Mouse (Mus musculus) adrenal gland, adult (tissue): ENCODE measurements around the gene Dennd1b.

Experiments
- DNase-seq, 2 experiments: peaks; one replicate each; pipeline ENCODE4 v3.0.0; 2022 to 2023; ENCODE audit warnings: low spot score in 1 of 2; ENCODE audit not compliant: inconsistent age in 2 of 2

Gene Dennd1b

GRCm38 (mm10) chr1:139079000-139079399, 115.8 kb downstream of the Dennd1b start:
- no peak for DNase-seq

DNA sequence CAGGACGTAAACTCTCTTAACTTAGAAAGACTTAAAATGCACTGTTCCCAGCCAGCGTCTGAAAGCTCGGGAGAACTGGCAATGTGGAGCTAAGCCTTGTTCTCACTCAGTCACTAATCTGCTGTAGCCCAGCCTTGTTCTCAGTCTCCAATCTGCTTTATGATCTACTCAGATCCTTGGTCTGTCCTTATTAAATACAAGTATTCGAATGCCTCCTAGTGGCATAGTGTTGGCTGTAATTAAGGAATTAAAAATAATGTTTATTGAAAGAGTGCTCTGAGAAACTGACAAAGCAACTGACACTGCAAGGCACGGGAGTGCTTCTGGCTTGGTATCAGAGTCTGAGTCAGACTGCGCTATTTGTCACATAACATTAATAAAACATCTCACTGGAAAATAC, 116.3 kb downstream of the Dennd1b start:
- no peak for DNase-seq

DNA sequence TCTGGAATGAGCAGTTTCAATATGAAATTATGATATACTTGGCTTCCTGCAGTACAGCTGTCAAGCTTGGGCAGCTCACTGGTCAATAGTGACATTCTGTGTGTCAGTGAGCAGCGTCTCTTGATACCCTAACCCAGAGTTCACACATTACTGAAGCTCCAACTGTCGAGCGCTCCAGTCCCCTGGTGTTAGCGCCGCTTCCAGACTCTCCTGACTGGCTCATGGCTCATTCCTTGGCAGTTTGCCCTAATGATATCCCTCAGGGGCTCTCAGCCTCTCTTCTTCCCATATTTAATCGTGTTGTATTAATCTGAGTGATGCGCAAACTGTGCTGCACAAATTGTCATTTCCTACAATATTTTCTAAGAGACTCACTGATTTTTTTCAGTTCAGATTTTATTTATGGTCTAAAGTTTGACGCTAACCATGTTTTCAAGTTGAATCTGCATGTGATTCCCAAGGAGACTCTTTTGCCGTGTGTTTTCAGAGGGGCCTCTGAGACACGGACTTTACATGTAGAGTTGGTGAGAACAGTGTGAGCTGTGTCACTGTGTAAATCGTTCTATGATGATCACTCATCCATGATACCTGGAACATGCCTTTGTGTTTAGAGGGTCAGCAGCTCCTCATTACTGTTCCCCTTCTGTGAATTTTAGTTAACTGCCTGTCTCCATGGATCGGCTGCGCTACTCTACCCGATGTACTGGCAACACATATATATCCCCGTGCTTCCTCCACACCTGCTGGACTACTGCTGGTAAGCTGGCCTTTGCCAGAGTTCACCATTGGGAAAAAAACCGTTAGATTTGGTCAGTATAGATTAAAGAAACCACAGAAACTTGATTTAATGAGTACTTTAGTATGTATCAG, 117.5 kb downstream of the Dennd1b start:
- DNase-seq, result peak in 1 of 2 experiments; percentile 55

GRCm38 (mm10) chr1:139083382-139083781, 120.1 kb downstream of the Dennd1b start:
- DNase-seq, result peak in 1 of 2 experiments; percentile 38

DNA sequence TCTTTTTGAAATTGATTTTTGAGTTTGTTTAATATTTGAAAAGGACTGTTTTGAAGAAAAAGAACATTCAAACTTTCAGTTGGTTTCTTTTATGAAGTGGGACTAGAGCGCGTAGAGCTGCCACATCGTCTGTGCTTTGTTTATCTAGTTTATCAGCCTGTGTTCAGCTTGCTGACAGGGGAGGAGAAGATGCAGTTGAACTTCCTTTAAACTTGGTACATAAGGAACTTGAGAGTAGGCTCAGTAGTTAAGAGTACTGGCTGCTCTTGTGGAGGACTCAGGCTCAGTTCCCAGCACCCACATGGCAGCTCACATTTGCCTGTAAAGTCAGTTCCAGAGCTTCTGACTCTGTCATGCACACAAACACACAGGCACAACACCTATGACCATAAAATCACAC, 124.3 kb downstream of the Dennd1b start:
- DNase-seq, result no peak

GRCm38 (mm10) chr1:139090744-139091143, 127.5 kb downstream of the Dennd1b start:
- DNase-seq, result no peak

DNA sequence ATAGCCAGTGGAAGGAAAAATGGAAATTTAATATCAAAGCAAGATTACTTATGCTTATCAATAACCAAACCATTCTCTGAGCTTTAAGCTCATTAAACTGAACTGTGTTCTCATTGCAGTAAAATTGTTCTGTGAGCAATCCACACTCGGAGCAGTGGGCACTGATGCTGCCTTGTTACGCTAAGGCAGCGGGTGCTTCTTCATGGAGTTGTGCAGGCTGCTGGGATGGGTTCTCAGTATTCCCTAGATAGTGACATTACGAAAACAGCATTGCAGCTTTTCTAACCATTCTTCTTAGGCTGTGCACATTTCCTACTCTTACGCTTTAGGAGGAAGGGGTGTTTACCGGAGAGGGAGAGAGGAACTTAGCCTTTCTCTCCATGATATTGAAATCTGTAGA, 128.5 kb downstream of the Dennd1b start:
- DNase-seq, result no peak

DNA sequence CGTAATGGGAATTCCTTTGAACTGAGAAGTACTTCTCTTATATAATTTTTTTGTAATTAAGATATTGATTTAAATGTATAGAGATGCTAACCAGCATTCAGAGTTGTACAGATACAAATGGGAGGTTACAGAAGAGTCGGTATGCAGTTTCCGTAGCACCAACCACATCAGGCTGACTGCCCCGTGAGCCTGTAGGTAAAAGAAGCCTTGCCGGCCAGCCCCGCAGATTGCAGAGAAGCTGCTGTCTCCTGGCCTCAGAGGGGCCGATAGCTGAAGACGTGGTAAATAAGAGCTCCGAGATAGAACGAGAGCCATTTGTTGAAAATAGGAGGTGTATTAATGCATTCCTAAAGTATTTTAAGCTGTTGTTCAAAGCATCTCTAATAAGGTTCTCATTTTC, 128.9 kb downstream of the Dennd1b start:
- no peak for DNase-seq

DNA sequence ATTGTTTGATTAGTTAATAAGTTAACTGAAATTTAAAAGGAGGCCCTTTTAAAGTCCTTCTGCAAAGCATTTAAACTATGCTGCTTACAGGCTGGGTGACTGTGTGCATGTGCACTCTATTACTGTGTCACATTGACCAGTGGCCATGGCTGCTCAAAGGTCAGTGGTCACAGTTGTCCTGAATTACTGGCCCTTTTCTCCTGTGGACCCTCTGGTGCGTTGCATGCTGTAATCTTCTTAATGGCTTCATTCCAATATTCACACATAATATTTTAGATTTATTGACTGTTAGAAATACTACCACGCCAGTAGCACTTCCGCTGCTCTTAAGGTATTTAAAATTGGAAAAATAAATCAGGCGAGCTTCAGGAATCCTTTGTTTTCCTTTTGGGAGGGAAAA, 129.5 kb downstream of the Dennd1b start:
- no peak for DNase-seq

DNA sequence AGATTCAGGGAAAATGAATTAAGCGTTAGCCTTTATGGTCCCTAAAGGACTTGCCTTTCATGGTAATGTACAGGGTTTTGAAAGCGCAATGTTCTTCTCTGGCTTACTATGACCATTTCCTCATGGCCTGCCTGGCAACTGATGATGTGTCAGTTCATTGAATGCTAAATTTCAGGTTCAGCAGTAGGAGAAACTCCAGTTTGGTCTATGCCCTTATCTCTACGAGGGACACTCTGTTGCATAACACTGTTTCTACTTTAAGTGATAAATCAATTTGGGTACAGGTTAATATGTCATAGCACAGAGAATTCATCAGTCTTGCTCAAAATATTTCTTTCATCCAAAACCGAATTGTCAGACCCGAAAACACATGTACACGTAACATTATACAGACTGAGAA, 133.1 kb downstream of the Dennd1b start:
- no peak for DNase-seq

DNA sequence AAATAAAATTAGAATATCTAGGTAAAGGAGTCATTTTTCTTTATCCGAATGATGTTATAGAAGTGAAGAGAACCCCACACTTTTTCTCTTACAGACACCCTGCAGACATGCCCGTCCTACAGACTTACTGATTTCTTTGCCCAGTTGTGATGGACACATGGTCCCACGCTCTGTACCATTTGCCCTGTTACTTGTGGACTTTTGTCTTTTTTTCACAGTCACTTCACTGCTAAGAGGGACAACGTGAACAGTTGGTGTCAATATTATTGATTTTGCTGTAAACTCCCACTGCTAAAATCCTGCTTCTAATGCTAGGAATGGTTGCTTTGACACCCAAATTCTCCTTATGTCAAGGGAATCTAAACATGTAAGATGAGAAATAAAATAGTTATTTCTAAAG, 134.9 kb downstream of the Dennd1b start:
- DNase-seq, result no peak

GRCm38 (mm10) chr1:139101725-139102124, 138.5 kb downstream of the Dennd1b start:
- no peak for DNase-seq

DNA sequence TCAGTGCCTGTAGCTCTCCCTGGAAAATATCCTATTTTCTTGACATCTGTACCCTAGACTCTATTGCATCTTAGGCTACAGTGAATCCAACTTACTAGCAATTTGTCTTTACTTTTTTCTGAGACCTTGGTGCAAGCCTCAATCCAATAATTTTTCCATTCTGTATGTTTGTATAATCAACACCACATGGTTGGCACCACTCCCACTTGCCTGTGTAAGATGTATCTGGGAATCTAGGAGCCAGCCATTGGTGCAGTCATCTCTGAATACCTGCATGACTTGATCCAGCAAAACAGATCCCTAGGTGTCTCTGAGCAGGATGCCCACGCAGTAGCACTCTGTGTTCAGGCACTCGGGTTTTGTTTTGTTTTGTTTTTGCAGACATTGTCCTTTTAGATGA, 145.0 kb downstream of the Dennd1b start:
- DNase-seq, result no peak

GRCm38 (mm10) chr1:139122626-139123025, 159.4 kb downstream of the Dennd1b start:
- no peak for DNase-seq

DNA sequence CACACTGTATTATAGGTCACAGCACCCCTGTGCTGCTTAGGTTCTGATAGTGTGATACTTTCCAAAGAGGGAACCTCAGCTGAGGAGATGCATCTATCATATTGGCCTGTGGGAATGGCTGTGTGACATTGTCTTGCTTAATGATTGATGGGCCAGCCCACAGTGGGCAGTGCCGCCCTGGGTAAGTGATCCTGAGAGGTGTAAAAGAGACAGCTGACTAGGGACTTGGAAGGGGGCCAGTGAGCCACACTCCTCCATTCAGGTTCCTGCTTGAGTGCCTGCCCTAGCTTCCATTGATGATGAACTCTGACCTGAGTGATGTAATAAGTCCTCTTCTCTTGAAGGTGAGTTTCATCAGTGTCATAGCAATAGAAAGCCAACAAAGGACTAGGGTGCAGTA, 176.4 kb downstream of the Dennd1b start:
- DNase-seq, result no peak

DNA sequence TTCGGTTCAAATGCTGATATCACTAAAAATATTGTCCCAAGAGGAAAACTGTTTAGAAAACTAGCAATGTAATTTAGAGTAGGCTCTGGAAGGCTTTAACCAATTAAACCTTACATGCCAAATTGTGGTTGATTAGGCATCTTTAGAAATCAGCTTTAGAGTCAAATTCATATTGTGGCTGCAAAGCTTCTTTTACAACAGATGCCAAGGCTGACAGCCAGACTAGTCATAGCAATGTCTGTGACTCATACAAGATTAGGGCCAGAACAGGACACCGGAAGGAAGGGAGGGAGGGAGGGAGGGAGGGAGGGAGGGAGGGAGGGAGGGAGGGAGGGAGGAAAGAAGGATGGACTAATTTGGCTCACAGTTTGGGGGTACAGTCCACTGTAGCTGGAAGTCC, 182.3 kb downstream of the Dennd1b start:
- DNase-seq, result no peak

GRCm38 (mm10) chr1:139146306-139146705, 183.1 kb downstream of the Dennd1b start:
- peak; percentile 34 to 69 for DNase-seq

DNA sequence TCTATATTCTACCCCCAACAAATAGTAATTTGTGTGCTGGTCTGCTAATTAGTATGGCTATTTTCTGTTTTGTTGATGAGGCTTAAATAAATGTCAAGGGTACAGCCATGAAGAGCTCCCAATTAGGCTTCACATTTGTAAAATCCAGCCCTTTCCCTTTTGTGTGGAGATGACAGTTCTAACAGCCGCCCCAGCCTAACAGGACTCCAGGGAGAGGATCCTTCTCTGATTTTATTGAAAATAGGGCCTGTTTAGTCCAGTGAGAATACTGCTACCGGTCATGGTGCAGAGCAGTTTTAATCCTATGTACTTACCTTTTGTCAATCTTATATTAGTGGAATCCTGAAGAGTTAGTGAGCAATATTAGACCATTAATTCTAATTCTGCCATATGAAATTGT, 189.8 kb downstream of the Dennd1b start:
- DNase-seq, result no peak

DNA sequence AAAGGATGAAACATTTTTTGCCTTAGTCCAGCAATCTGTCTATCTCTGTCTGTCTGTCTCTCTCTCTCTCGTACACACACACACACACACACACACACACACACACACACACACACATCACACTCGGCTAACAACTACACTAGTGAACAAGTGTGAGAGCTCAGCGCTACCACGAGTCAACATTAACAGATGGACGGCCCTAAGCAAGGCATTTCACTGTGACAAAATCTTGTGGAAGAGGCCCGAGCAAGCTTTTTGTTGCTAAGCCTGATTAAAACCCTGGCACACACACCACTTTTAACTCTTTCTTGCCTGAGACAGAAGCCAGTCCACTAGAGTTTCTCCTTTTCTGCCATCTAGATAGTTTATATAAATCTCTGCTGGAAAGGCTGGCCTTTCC, 190.3 kb downstream of the Dennd1b start:
- DNase-seq, result no peak

- DNase-seq, result peak in 1 of 2 experiments; percentile 56
Measured at GRCm38 (mm10) chr1:139156397-139156796, 193.2 kb downstream of the Dennd1b start.

DNA sequence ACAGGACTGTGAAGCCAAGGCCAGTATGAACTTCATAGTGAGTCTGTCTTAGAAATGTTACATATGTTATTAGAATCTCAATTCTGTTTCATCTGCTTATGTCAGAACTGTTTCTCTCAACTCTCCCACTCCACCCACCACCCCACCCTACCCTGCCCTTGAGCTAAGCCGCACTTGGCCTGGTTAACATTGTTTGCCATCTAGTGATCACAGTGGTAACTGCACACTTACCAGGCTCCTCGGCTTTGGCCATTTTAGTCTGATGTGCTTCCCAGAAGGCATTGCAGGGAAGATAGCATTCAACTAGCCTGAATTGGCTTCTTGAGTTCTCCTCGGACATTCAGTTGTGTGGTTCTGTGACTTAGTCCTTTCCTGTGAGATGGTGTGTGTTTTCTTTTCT, 198.4 kb downstream of the Dennd1b start:
- no peak for DNase-seq

DNA sequence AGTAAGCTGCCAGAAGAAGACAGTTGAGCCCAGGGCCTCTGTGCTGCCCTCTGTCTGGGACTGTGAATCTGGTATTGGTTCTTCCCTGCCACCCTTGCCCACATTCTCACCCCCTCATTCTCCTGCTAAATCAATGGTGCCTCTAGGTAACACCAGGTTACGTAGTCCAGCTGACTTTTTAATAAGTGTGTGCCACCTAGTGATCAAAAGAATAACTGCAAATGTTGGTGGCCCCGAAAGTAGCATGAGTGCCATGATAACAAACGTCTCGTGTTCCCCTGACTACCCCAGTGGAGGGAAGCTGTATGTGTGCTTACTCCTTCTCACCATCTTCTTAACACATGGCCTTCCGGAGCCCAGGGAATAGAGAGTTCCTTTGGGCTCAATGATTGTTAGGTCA, 199.6 kb downstream of the Dennd1b start:
- peak in 1 of 2 experiments; percentile 77 for DNase-seq
